Mouse (Mus musculus) Patski (cell line): Measurements from ENCODE around the gene Sdr39u1. TPM values are rescaled to one million over a fixed set of nuclear protein-coding genes. Genes with fewer than 3 reads are reported as not detected.

ENCODE experiments used
- ATAC-seq: fragments of 100-300 bp; one replicate; pipeline ENCODE4 v1.8.0; 2021
- CTCF ChIA-PET: fragments of 350-600 bp; sonication (Branson Sonifier 250); formaldehyde crosslinking; loops from one replicate; lab custom pipeline; 2022; ENCODE audit warnings: inconsistent platforms; lab: Charles Lee
- POLR2A ChIA-PET: fragments of 350-600 bp; sonication (Branson Sonifier 250); formaldehyde crosslinking; loops from one replicate; lab custom pipeline; 2022; ENCODE audit warnings: antibody characterized with exemption, inconsistent platforms; lab: Charles Lee
- DNase-seq: peaks from one replicate; pipeline ENCODE4 v3.0.0-alpha.2; 2011; ENCODE audit warnings: low read depth, low spot score
- H3K27me3 ChIP-seq: fragments of 371-371 bp; one replicate; pipeline ENCODE4 v1.5.1; 2021
- CTCF ChIP-seq: fragments of 100-300 bp; IDR thresholded peaks from one replicate; pipeline ENCODE4 v1.5.1; 2021
- in situ Hi-C: fragments of 300-500 bp; cut with MboI; formaldehyde crosslinking; loops from 3 replicates; pipeline ENCODE4 v1.11.1; 2018; ENCODE audit warnings: low pct_unique_long_range_greater_than_20kb, mixed read lengths
- polyA plus RNA-seq: library from polyadenylated mRNA; unstranded; gene quantifications from one replicate; pipeline ENCODE4 v1.2.3, GENCODE M21; 2021

Gene Sdr39u1
- polyA plus RNA-seq = 42.4 TPM

- ChIA-PET POLR2A (interaction anchor here (0.8 to 1.3 kb wide), 2 partner anchors 11 to 15 kb away, joined by 4 to 5 read pairs; partner anchors contain the start of gene Khnyn), CTCF (no interaction called here)
- no peak for DNase-seq
- H3K27me3 ChIP-seq = no peaks in the 10 kb centered on the region
- ATAC-seq = peak; percentile 71
- no peak for TF ChIP-seq CTCF
- in situ Hi-C loops = no loop called here
These were observed at the start of gene Sdr39u1 for GRCm38 (mm10) chr14:55899701-55900413. TSS of gene Sdr39u1 (minus strand) at chr14:55900293.

- ATAC-seq (no peak), DNase-seq (no peak)
- H3K27me3 ChIP-seq = peaks cover 5% of the 10 kb centered on the region
- no peak for TF ChIP-seq CTCF
- ChIA-PET CTCF (no interaction called here), POLR2A (no interaction called here)
- in situ Hi-C loops = no loop called here
These were observed 46.3 kb upstream of the Sdr39u1 start for GRCm38 (mm10) chr14:55946269-55946969.

- peaks cover 5% of the 10 kb centered on the region for H3K27me3 ChIP-seq
- ChIA-PET POLR2A (no interaction called here), CTCF (interaction anchor here (1.1 kb wide), 1 partner anchor 11 kb away, joined by 3 read pairs; no protein-coding TSS in a partner anchor)
- in situ Hi-C loops = no loop called here
- TF ChIP-seq CTCF = no peak
- ATAC-seq (no peak), DNase-seq (no peak)
These were observed 44.5 kb upstream of the Sdr39u1 start, which contains the start of gene Cma1 for GRCm38 (mm10) chr14:55944575-55944974. TSS of gene Cma1 (minus strand) at chr14:55944675.

GRCm38 (mm10) chr14:55943601-55944000, 43.5 kb upstream of the Sdr39u1 start:
- ChIA-PET POLR2A (no interaction called here), CTCF (no interaction called here)
- DNase-seq (no peak), ATAC-seq (no peak)
- H3K27me3 ChIP-seq = peaks cover 5% of the 10 kb centered on the region
- in situ Hi-C loops = no loop called here
- TF ChIP-seq CTCF = no peak

GRCm38 (mm10) chr14:55940070-55940800, 40.1 kb upstream of the Sdr39u1 start:
- CTCF ChIA-PET = no interaction called here
- peaks cover 9% of the 10 kb centered on the region for H3K27me3 ChIP-seq
- TF ChIP-seq CTCF = peak; percentile 18
- DNase-seq = no peak
- ATAC-seq = no peak
- in situ Hi-C loops = no loop called here
- POLR2A ChIA-PET = no interaction called here

GRCm38 (mm10) chr14:55933586-55933985, 33.5 kb upstream of the Sdr39u1 start:
- H3K27me3 ChIP-seq = peaks cover 12% of the 10 kb centered on the region
- ChIA-PET POLR2A (no interaction called here), CTCF (no interaction called here)
- in situ Hi-C loops = no loop called here
- no peak for DNase-seq
- ATAC-seq = no peak
- no peak for TF ChIP-seq CTCF

GRCm38 (mm10) chr14:55929263-55929997, 29.3 kb upstream of the Sdr39u1 start:
- ChIA-PET POLR2A (no interaction called here), CTCF (no interaction called here)
- no peak for TF ChIP-seq CTCF
- in situ Hi-C loops = no loop called here
- ATAC-seq (no peak), DNase-seq (no peak)
- H3K27me3 ChIP-seq = peaks cover 10% of the 10 kb centered on the region

- DNase-seq (no peak), ATAC-seq (no peak)
- POLR2A ChIA-PET = no interaction called here
- peaks cover 10% of the 10 kb centered on the region for H3K27me3 ChIP-seq
- in situ Hi-C loops = no loop called here
- CTCF ChIA-PET = interaction anchor here (1.3 kb wide), 1 partner anchor 12 kb away, joined by 3 read pairs; no protein-coding TSS in a partner anchor
- no peak for TF ChIP-seq CTCF
These were observed 26.8 kb upstream of the Sdr39u1 start for GRCm38 (mm10) chr14:55926847-55927246.

- ChIA-PET CTCF (interaction anchor here (0.7 to 2.2 kb wide), 2 partner anchors 36 to 49 kb away, joined by 5 to 6 read pairs; no protein-coding TSS in a partner anchor), POLR2A (no interaction called here)
- H3K27me3 ChIP-seq = peaks cover 3% of the 10 kb centered on the region
- ATAC-seq (no peak), DNase-seq (no peak)
- in situ Hi-C loops = loop anchor here (5.0 kb wide), 2 partner anchors 60 to 100 kb away; partner anchors contain the start of gene Nfatc4
- TF ChIP-seq CTCF = no peak
These were observed 22.6 kb upstream of the Sdr39u1 start for GRCm38 (mm10) chr14:55922475-55923232.
